Mouse (Mus musculus): ENCODE results near the gene Nxpe4.

DNA sequence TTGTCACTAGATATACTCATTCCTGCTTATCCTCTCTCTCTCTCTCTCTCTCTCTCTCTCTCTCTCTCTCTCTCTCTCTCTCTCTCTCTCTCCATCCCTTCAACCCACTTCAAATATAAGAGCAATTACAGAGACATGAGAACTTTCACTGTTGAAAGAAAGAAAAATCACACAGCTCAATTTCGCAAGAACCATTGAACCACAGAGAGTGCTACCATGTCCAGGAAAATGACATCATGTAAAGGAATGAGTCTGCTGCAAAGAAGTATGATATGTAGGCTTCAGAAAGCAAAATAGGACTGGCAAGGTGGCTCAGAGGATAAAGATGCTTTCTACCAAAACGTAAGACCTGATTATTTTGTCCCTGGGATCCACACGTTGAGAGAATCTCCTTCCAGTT is 184.0 kb downstream of the Nxpe4 start:
- TF ChIP-seq CTCF (IDR thresholded peaks at IDR 0.05 in 2 of 3, conservative IDR thresholded peaks at IDR 0.05 in 1 of 3; ENCODE audit: control insufficient read depth in 1 of 3, insufficient read depth in 1 of 3, low read depth in 2 of 3, low read length in 3 of 3, poor library complexity in 1 of 3, severe bottlenecking in 1 of 3): no peak
- TF ChIP-seq UBTF (IDR thresholded peaks at IDR 0.05; ENCODE audit: borderline replicate concordance, insufficient read depth, low read depth, low read length): no peak
- no peak for TF ChIP-seq TBP (IDR thresholded peaks at IDR 0.05; ENCODE audit: low read depth, low read length)
- no peak for TF ChIP-seq GATA1 (IDR thresholded peaks at IDR 0.05; ENCODE audit: low read depth, low read length)
- no peak for TF ChIP-seq TCF12 (IDR thresholded peaks at IDR 0.05; ENCODE audit: low read depth, low read length)
- no peak for TF ChIP-seq JUND (IDR thresholded peaks at IDR 0.05; ENCODE audit: low read depth, low read length)
- no peak for TF ChIP-seq POLR2AphosphoS2 (IDR thresholded peaks at IDR 0.05; ENCODE audit: low read length)
- no peak for TF ChIP-seq MAFK (IDR thresholded peaks at IDR 0.05; ENCODE audit: borderline replicate concordance, low read depth, low read length)
- TF ChIP-seq POLR2A (IDR thresholded peaks at IDR 0.05; ENCODE audit: control insufficient read depth in 1 of 2, insufficient read depth in 1 of 2, low read depth in 1 of 2, low read length in 2 of 2, poor library complexity in 1 of 2): no peak
